Mouse (Mus musculus) neural tube, embryonic 11.5 days (tissue): ENCODE results near the gene 0610040J01Rik. TPM values are rescaled to one million over a fixed set of nuclear protein-coding genes. Genes with fewer than 3 reads are reported as not detected.

Experiments
- polyA plus RNA-seq: library from polyadenylated mRNA; unstranded; fragments of >200 nt; fragmentation: Nextera tagmentation; extraction: Ambion mirVana; gene quantifications from 2 replicates; pipeline ENCODE4 v1.2.1, GENCODE M21; 2014

Gene 0610040J01Rik
- polyA plus RNA-seq, 1 experiment from 2014 or later = 2.1 TPM

Other genes with a start within 250 kb of the 0610040J01Rik start
- 5.4 and 5.6 TPM in 2 replicates for gene Nwd2, start 163.3 kb upstream of the 0610040J01Rik start, polyA plus RNA-seq
- 10.7 and 11.3 TPM in 2 replicates for gene Rell1, start 156.5 kb downstream of the 0610040J01Rik start, polyA plus RNA-seq